Mouse (Mus musculus): ENCODE data around the gene G0s2.
"Not testable (repeated sequence)": the region's sequence is repeated elsewhere in the genome, so short reads cannot be mapped to it uniquely, and the experiment has no call there.

Gene G0s2

GRCm38 (mm10) chr1:193255032-193255431 is 18.0 kb downstream of the G0s2 start:
- no peak for DNase-seq (ENCODE audit: inconsistent ontology term)

- not testable (repeated sequence) for DNase-seq (ENCODE audit: inconsistent ontology term)
Measured at GRCm38 (mm10) chr1:193253895-193254294, 19.1 kb downstream of the G0s2 start.

GRCm38 (mm10) chr1:193252616-193253015 is 20.4 kb downstream of the G0s2 start:
- DNase-seq (ENCODE audit: inconsistent ontology term), result no peak

GRCm38 (mm10) chr1:193251386-193251785 is 21.6 kb downstream of the G0s2 start:
- no peak for DNase-seq (ENCODE audit: inconsistent ontology term)

GRCm38 (mm10) chr1:193250026-193250425 is 23.0 kb downstream of the G0s2 start:
- DNase-seq (ENCODE audit: inconsistent ontology term), result no peak

- no peak for DNase-seq (ENCODE audit: inconsistent ontology term)
Measured at GRCm38 (mm10) chr1:193244235-193244634, 28.8 kb downstream of the G0s2 start.

- peak; percentile 81 for DNase-seq (ENCODE audit: inconsistent ontology term)
Measured at GRCm38 (mm10) chr1:193243571-193244193, 29.3 kb downstream of the G0s2 start.

GRCm38 (mm10) chr1:193242863-193243262 is 30.2 kb downstream of the G0s2 start:
- DNase-seq (ENCODE audit: inconsistent ontology term), result no peak

GRCm38 (mm10) chr1:193242238-193242637 is 30.8 kb downstream of the G0s2 start:
- peak; percentile 79 for DNase-seq (ENCODE audit: inconsistent ontology term)

- no peak for DNase-seq (ENCODE audit: inconsistent ontology term)
Measured at GRCm38 (mm10) chr1:193241436-193241835, 31.6 kb downstream of the G0s2 start.

- DNase-seq (ENCODE audit: inconsistent ontology term), result no peak
Measured at GRCm38 (mm10) chr1:193238426-193238825, 34.6 kb downstream of the G0s2 start.

GRCm38 (mm10) chr1:193234930-193235329 is 38.1 kb downstream of the G0s2 start:
- DNase-seq (ENCODE audit: inconsistent ontology term), result no peak

GRCm38 (mm10) chr1:193234130-193234645 is 38.8 kb downstream of the G0s2 start:
- no peak for DNase-seq (ENCODE audit: inconsistent ontology term)

GRCm38 (mm10) chr1:193232732-193233131 is 40.3 kb downstream of the G0s2 start:
- no peak for DNase-seq (ENCODE audit: inconsistent ontology term)

- DNase-seq (ENCODE audit: inconsistent ontology term), result no peak
Measured at GRCm38 (mm10) chr1:193230935-193231334, 42.1 kb downstream of the G0s2 start.

GRCm38 (mm10) chr1:193230531-193230930 is 42.5 kb downstream of the G0s2 start:
- no peak for DNase-seq (ENCODE audit: inconsistent ontology term)

GRCm38 (mm10) chr1:193229570-193229969 is 43.4 kb downstream of the G0s2 start:
- DNase-seq (ENCODE audit: inconsistent ontology term), result no peak

GRCm38 (mm10) chr1:193227537-193227936 is 45.5 kb downstream of the G0s2 start:
- no peak for DNase-seq (ENCODE audit: inconsistent ontology term)

- DNase-seq (ENCODE audit: inconsistent ontology term), result no peak
Measured at GRCm38 (mm10) chr1:193226724-193227522, 46.1 kb downstream of the G0s2 start.

GRCm38 (mm10) chr1:193226114-193226513 is 46.9 kb downstream of the G0s2 start:
- DNase-seq (ENCODE audit: inconsistent ontology term), result no peak

GRCm38 (mm10) chr1:193225531-193225930 is 47.5 kb downstream of the G0s2 start:
- peak; percentile 27 for DNase-seq (ENCODE audit: inconsistent ontology term)
